Mouse (Mus musculus): ENCODE results near the gene Enpep. TPM values are rescaled to one million over a fixed set of nuclear protein-coding genes. Genes with fewer than 3 reads are reported as not detected.

Enpep gene
- polyA plus RNA-seq, 1 experiment from 2014 or later: 0.05 TPM

- DNase-seq (ENCODE audit: low spot score): no peak
- Histone ChIP-seq H3K4me3 (no peak overlapping the region), H3K27me3 (ENCODE audit: low read depth, poor library complexity, severe bottlenecking) (no peaks in the 10 kb centered on the region), H3K4me1 (peaks cover 4% of the 10 kb centered on the region), H3K27ac (replicated peaks) (no peak overlapping the region), H3K9me3 (replicated peaks) (0 out of 2 replicates have a peak, but pooled peaks cover 7% of the 10 kb centered on the region), H3K36me3 (no peaks in the 10 kb centered on the region)
Observed at GRCm38 (mm10) chr3:129341066-129341465, 8.5 kb upstream of the Enpep start.

GRCm38 (mm10) chr3:129338296-129339091, 6.0 kb upstream of the Enpep start:
- Histone ChIP-seq H3K4me3 (no peak overlapping the region), H3K36me3 (no peaks in the 10 kb centered on the region), H3K4me1 (peaks cover 4% of the 10 kb centered on the region), H3K27me3 (ENCODE audit: low read depth, poor library complexity, severe bottlenecking) (no peaks in the 10 kb centered on the region), H3K27ac (replicated peaks) (no peak overlapping the region), H3K9me3 (replicated peaks) (0 out of 2 replicates have a peak, but pooled peaks cover 7% of the 10 kb centered on the region)
- no peak for DNase-seq (ENCODE audit: low spot score)
- 56% methylated on average over 14 of the region's 14 CpGs for WGBS

- Histone ChIP-seq H3K4me1 (no peaks in the 10 kb centered on the region), H3K27me3 (ENCODE audit: low read depth, poor library complexity, severe bottlenecking) (no peaks in the 10 kb centered on the region), H3K4me3 (no peak overlapping the region), H3K27ac (replicated peaks) (no peak overlapping the region), H3K36me3 (no peaks in the 10 kb centered on the region), H3K9me3 (replicated peaks) (no peaks in the 10 kb centered on the region)
- 88% methylated on average over 7 of the region's 7 CpGs for WGBS
- no peak for DNase-seq (ENCODE audit: low spot score)
Observed at GRCm38 (mm10) chr3:129332142-129332541, 378 bp downstream of the Enpep start.

GRCm38 (mm10) chr3:129331427-129331826, 1.1 kb downstream of the Enpep start:
- Histone ChIP-seq H3K27ac (replicated peaks) (no peak overlapping the region), H3K27me3 (ENCODE audit: low read depth, poor library complexity, severe bottlenecking) (no peaks in the 10 kb centered on the region), H3K9me3 (replicated peaks) (no peaks in the 10 kb centered on the region), H3K4me3 (no peak overlapping the region), H3K4me1 (no peaks in the 10 kb centered on the region), H3K36me3 (no peaks in the 10 kb centered on the region)
- 94% methylated on average over 6 of the region's 6 CpGs for WGBS
- no peak for DNase-seq (ENCODE audit: low spot score)

GRCm38 (mm10) chr3:129328056-129328455, 4.5 kb downstream of the Enpep start:
- WGBS: 84% methylated on average over 4 of the region's 4 CpGs
- Histone ChIP-seq H3K9me3 (replicated peaks) (no peaks in the 10 kb centered on the region), H3K4me1 (no peaks in the 10 kb centered on the region), H3K36me3 (no peaks in the 10 kb centered on the region), H3K27ac (replicated peaks) (no peak overlapping the region), H3K4me3 (no peak overlapping the region), H3K27me3 (ENCODE audit: low read depth, poor library complexity, severe bottlenecking) (no peaks in the 10 kb centered on the region)
- DNase-seq (ENCODE audit: low spot score): no peak

- WGBS: 82% methylated on average over 6 of the region's 6 CpGs
- no peak for DNase-seq (ENCODE audit: low spot score)
- H3K4me1 ChIP-seq: no peaks in the 10 kb centered on the region
Observed at GRCm38 (mm10) chr3:129321585-129321984, 10.9 kb downstream of the Enpep start.

GRCm38 (mm10) chr3:129317032-129317729, 15.3 kb downstream of the Enpep start:
- Histone ChIP-seq H3K27me3 (ENCODE audit: low read depth, poor library complexity, severe bottlenecking) (no peaks in the 10 kb centered on the region), H3K36me3 (no peaks in the 10 kb centered on the region), H3K4me1 (no peaks in the 10 kb centered on the region), H3K9me3 (replicated peaks) (no peaks in the 10 kb centered on the region), H3K27ac (replicated peaks) (no peak overlapping the region), H3K4me3 (no peak overlapping the region)
- WGBS: 79% methylated on average over 17 of the region's 17 CpGs
- DNase-seq (ENCODE audit: low spot score): no peak

More at GRCm38 (mm10) chr3:129321585-129321984, 10.9 kb downstream of the Enpep start:
- Histone ChIP-seq H3K27me3 (ENCODE audit: low read depth, poor library complexity, severe bottlenecking) (no peaks in the 10 kb centered on the region), H3K36me3 (no peaks in the 10 kb centered on the region), H3K27ac (replicated peaks) (no peak overlapping the region), H3K4me3 (no peak overlapping the region), H3K9me3 (replicated peaks) (no peaks in the 10 kb centered on the region)

- WGBS: 93% methylated on average over 7 of the region's 7 CpGs
- H3K9me3 ChIP-seq (replicated peaks): no peaks in the 10 kb centered on the region
- H3K27me3 ChIP-seq (ENCODE audit: low read depth, poor library complexity, severe bottlenecking): no peaks in the 10 kb centered on the region
- H3K36me3 ChIP-seq: no peaks in the 10 kb centered on the region
- no peak for DNase-seq (ENCODE audit: low spot score)
- no peaks in the 10 kb centered on the region for H3K4me1 ChIP-seq
- no peak overlapping the region for H3K4me3 ChIP-seq
- H3K27ac ChIP-seq (replicated peaks): no peak overlapping the region
Observed at GRCm38 (mm10) chr3:129313671-129314415, 18.7 kb downstream of the Enpep start.

- WGBS: 77% methylated on average over 2 of the region's 2 CpGs
- H3K27me3 ChIP-seq (ENCODE audit: low read depth, poor library complexity, severe bottlenecking): no peaks in the 10 kb centered on the region
- no peak overlapping the region for H3K27ac ChIP-seq (replicated peaks)
- H3K4me3 ChIP-seq: no peak overlapping the region
- H3K4me1 ChIP-seq: no peaks in the 10 kb centered on the region
- H3K36me3 ChIP-seq: no peaks in the 10 kb centered on the region
- DNase-seq (ENCODE audit: low spot score): no peak
- H3K9me3 ChIP-seq (replicated peaks): no peaks in the 10 kb centered on the region
Observed at GRCm38 (mm10) chr3:129313221-129313620, 19.3 kb downstream of the Enpep start.

GRCm38 (mm10) chr3:129312511-129312910, 20.0 kb downstream of the Enpep start:
- Histone ChIP-seq H3K36me3 (no peaks in the 10 kb centered on the region), H3K9me3 (replicated peaks) (no peaks in the 10 kb centered on the region), H3K27me3 (ENCODE audit: low read depth, poor library complexity, severe bottlenecking) (no peaks in the 10 kb centered on the region), H3K4me1 (no peaks in the 10 kb centered on the region), H3K27ac (replicated peaks) (no peak overlapping the region), H3K4me3 (no peak overlapping the region)
- no peak for DNase-seq (ENCODE audit: low spot score)
- 95% methylated on average over 8 of the region's 8 CpGs for WGBS

- Histone ChIP-seq H3K9me3 (replicated peaks) (no peaks in the 10 kb centered on the region), H3K36me3 (no peaks in the 10 kb centered on the region), H3K27ac (replicated peaks) (no peak overlapping the region), H3K27me3 (ENCODE audit: low read depth, poor library complexity, severe bottlenecking) (no peaks in the 10 kb centered on the region), H3K4me3 (no peak overlapping the region), H3K4me1 (no peaks in the 10 kb centered on the region)
- no peak for DNase-seq (ENCODE audit: low spot score)
- WGBS: 88% methylated on average over 8 of the region's 8 CpGs
Observed at GRCm38 (mm10) chr3:129311951-129312350, 20.6 kb downstream of the Enpep start.

- no peaks in the 10 kb centered on the region for H3K27me3 ChIP-seq (ENCODE audit: low read depth, poor library complexity, severe bottlenecking)
- H3K4me3 ChIP-seq: no peak overlapping the region
- no peak for DNase-seq (ENCODE audit: low spot score)
- WGBS: 73% methylated on average over 5 of the region's 5 CpGs
- H3K4me1 ChIP-seq: no peaks in the 10 kb centered on the region
- H3K9me3 ChIP-seq (replicated peaks): no peaks in the 10 kb centered on the region
- no peak overlapping the region for H3K27ac ChIP-seq (replicated peaks)
- H3K36me3 ChIP-seq: no peaks in the 10 kb centered on the region
Observed at GRCm38 (mm10) chr3:129309926-129310325, 22.6 kb downstream of the Enpep start.

GRCm38 (mm10) chr3:129308876-129309275, 23.6 kb downstream of the Enpep start:
- Histone ChIP-seq H3K27me3 (ENCODE audit: low read depth, poor library complexity, severe bottlenecking) (no peaks in the 10 kb centered on the region), H3K4me3 (no peak overlapping the region), H3K36me3 (no peaks in the 10 kb centered on the region), H3K4me1 (no peaks in the 10 kb centered on the region), H3K27ac (replicated peaks) (no peak overlapping the region), H3K9me3 (replicated peaks) (no peaks in the 10 kb centered on the region)
- 80% methylated on average over 9 of the region's 9 CpGs for WGBS
- no peak for DNase-seq (ENCODE audit: low spot score)

Measured in midbrain, embryonic 10.5 days (tissue).